Mouse (Mus musculus): ENCODE results near the gene Gm13889. TPM values are rescaled to one million over a fixed set of nuclear protein-coding genes. Genes with fewer than 3 reads are reported as not detected.

Gene Gm13889
- polyA plus RNA-seq, 2 experiments, result 2.3 to 3.0 TPM

GRCm38 (mm10) chr2:93992810-93993209 lies 35.8 kb upstream of the Gm13889 start:
- Histone ChIP-seq H3K27ac (no peak overlapping the region), H3K36me3 (replicated peaks; ENCODE audit: control insufficient read depth, insufficient read depth, low read depth) (peaks cover 2% of the 10 kb centered on the region; the same call in 1 of the 2 replicates), H3K4me1 (replicated peaks; ENCODE audit: control insufficient read depth in 2 of 2, insufficient read depth in 2 of 2, low read length in 1 of 2) (no peaks in the 10 kb centered on the region), H3K9me3 (ENCODE audit: control insufficient read depth, low read length) (no peaks in the 10 kb centered on the region), H3K27me3 (ENCODE audit: control insufficient read depth, insufficient read depth, low read length) (no peaks in the 10 kb centered on the region), H3K9ac (replicated peaks) (no peak overlapping the region), H3K4me2 (ENCODE audit: low read depth) (no peak overlapping the region), H3K4me3 (ENCODE audit: insufficient read depth in 1 of 2, low read depth in 2 of 2, low read length in 2 of 2) (no peak overlapping the region)
- DNase-seq (ENCODE audit: low read depth in 3 of 3, low spot score in 3 of 3) (no peak), ATAC-seq (ENCODE audit: insufficient read depth) (no peak)
- TF ChIP-seq EP300 (IDR thresholded peaks at IDR 0.05; ENCODE audit: low read depth), result no peak
- no peak for TF ChIP-seq CTCF (IDR thresholded peaks at IDR 0.05; ENCODE audit: low read depth)
- 60% methylated on average over 3 of the region's 3 CpGs for WGBS (ENCODE audit: insufficient replicate concordance)

GRCm38 (mm10) chr2:93992259-93992658 lies 35.3 kb upstream of the Gm13889 start:
- WGBS (ENCODE audit: insufficient replicate concordance), result 55% methylated on average over 5 of the region's 5 CpGs
- DNase-seq (ENCODE audit: low read depth in 3 of 3, low spot score in 3 of 3) (no peak), ATAC-seq (ENCODE audit: insufficient read depth) (no peak)
- H3K4me2 ChIP-seq (ENCODE audit: low read depth), result no peak overlapping the region
- H3K9me3 ChIP-seq (ENCODE audit: control insufficient read depth, low read length), result no peaks in the 10 kb centered on the region
- no peak for TF ChIP-seq EP300 (IDR thresholded peaks at IDR 0.05; ENCODE audit: low read depth)
- no peak for TF ChIP-seq CTCF (IDR thresholded peaks at IDR 0.05; ENCODE audit: low read depth)
- no peak overlapping the region for H3K27ac ChIP-seq
- no peaks in the 10 kb centered on the region for H3K27me3 ChIP-seq (ENCODE audit: control insufficient read depth, insufficient read depth, low read length)
- no peak overlapping the region for H3K4me3 ChIP-seq (ENCODE audit: insufficient read depth in 1 of 2, low read depth in 2 of 2, low read length in 2 of 2)
- H3K36me3 ChIP-seq (replicated peaks; ENCODE audit: control insufficient read depth, insufficient read depth, low read depth), result peaks cover 2% of the 10 kb centered on the region; the same call in 1 of the 2 replicates
- no peak overlapping the region for H3K9ac ChIP-seq (replicated peaks)
- H3K4me1 ChIP-seq (replicated peaks; ENCODE audit: control insufficient read depth in 2 of 2, insufficient read depth in 2 of 2, low read length in 1 of 2), result no peaks in the 10 kb centered on the region

- Histone ChIP-seq H3K36me3 (replicated peaks; ENCODE audit: control insufficient read depth, insufficient read depth, low read depth) (peaks cover 2% of the 10 kb centered on the region; the same call in 1 of the 2 replicates), H3K27me3 (ENCODE audit: control insufficient read depth, insufficient read depth, low read length) (no peaks in the 10 kb centered on the region), H3K4me3 (ENCODE audit: insufficient read depth in 1 of 2, low read depth in 2 of 2, low read length in 2 of 2) (no peak overlapping the region), H3K27ac (no peak overlapping the region), H3K9ac (replicated peaks) (no peak overlapping the region), H3K9me3 (ENCODE audit: control insufficient read depth, low read length) (no peaks in the 10 kb centered on the region), H3K4me1 (replicated peaks; ENCODE audit: control insufficient read depth in 2 of 2, insufficient read depth in 2 of 2, low read length in 1 of 2) (no peaks in the 10 kb centered on the region), H3K4me2 (ENCODE audit: low read depth) (no peak overlapping the region)
- 70% methylated on average over 3 of the region's 3 CpGs for WGBS (ENCODE audit: insufficient replicate concordance)
- ATAC-seq (ENCODE audit: insufficient read depth) (no peak), DNase-seq (ENCODE audit: low read depth in 3 of 3, low spot score in 3 of 3) (no peak)
- TF ChIP-seq CTCF (IDR thresholded peaks at IDR 0.05; ENCODE audit: low read depth) (no peak), EP300 (IDR thresholded peaks at IDR 0.05; ENCODE audit: low read depth) (no peak)
These were observed 34.3 kb upstream of the Gm13889 start for GRCm38 (mm10) chr2:93991336-93991735.

- Histone ChIP-seq H3K4me2 (ENCODE audit: low read depth) (no peak overlapping the region), H3K9me3 (ENCODE audit: control insufficient read depth, low read length) (no peaks in the 10 kb centered on the region), H3K27ac (no peak overlapping the region), H3K9ac (replicated peaks) (no peak overlapping the region), H3K27me3 (ENCODE audit: control insufficient read depth, insufficient read depth, low read length) (no peaks in the 10 kb centered on the region), H3K36me3 (replicated peaks; ENCODE audit: control insufficient read depth, insufficient read depth, low read depth) (peaks cover 2% of the 10 kb centered on the region; the same call in 1 of the 2 replicates), H3K4me1 (replicated peaks; ENCODE audit: control insufficient read depth in 2 of 2, insufficient read depth in 2 of 2, low read length in 1 of 2) (no peaks in the 10 kb centered on the region), H3K4me3 (ENCODE audit: insufficient read depth in 1 of 2, low read depth in 2 of 2, low read length in 2 of 2) (no peak overlapping the region)
- 88% methylated on average over 2 of the region's 2 CpGs for WGBS (ENCODE audit: insufficient replicate concordance)
- ATAC-seq (ENCODE audit: insufficient read depth), result no peak
- no peak for DNase-seq (ENCODE audit: low read depth in 3 of 3, low spot score in 3 of 3)
- TF ChIP-seq EP300 (IDR thresholded peaks at IDR 0.05; ENCODE audit: low read depth), result no peak
- no peak for TF ChIP-seq CTCF (IDR thresholded peaks at IDR 0.05; ENCODE audit: low read depth)
These were observed 31.4 kb upstream of the Gm13889 start for GRCm38 (mm10) chr2:93988440-93988839.

- no peaks in the 10 kb centered on the region for H3K4me1 ChIP-seq (replicated peaks; ENCODE audit: control insufficient read depth in 2 of 2, insufficient read depth in 2 of 2, low read length in 1 of 2)
- DNase-seq (ENCODE audit: low read depth in 3 of 3, low spot score in 3 of 3) (no peak), ATAC-seq (ENCODE audit: insufficient read depth) (no peak)
- no peaks in the 10 kb centered on the region for H3K27me3 ChIP-seq (ENCODE audit: control insufficient read depth, insufficient read depth, low read length)
- no peak overlapping the region for H3K9ac ChIP-seq (replicated peaks)
- H3K9me3 ChIP-seq (ENCODE audit: control insufficient read depth, low read length), result no peaks in the 10 kb centered on the region
- no peak overlapping the region for H3K4me3 ChIP-seq (ENCODE audit: insufficient read depth in 1 of 2, low read depth in 2 of 2, low read length in 2 of 2)
- TF ChIP-seq EP300 (IDR thresholded peaks at IDR 0.05; ENCODE audit: low read depth) (no peak), CTCF (IDR thresholded peaks at IDR 0.05; ENCODE audit: low read depth) (no peak)
- peaks cover 4% of the 10 kb centered on the region for H3K36me3 ChIP-seq (replicated peaks; ENCODE audit: control insufficient read depth, insufficient read depth, low read depth)
- no peak overlapping the region for H3K27ac ChIP-seq
- 68% methylated on average over 4 of the region's 4 CpGs for WGBS (ENCODE audit: insufficient replicate concordance)
- H3K4me2 ChIP-seq (ENCODE audit: low read depth), result no peak overlapping the region
These were observed 25.6 kb upstream of the Gm13889 start for GRCm38 (mm10) chr2:93982457-93983235.

Data from liver, embryonic 14.5 days (tissue).